Mouse (Mus musculus): Measurements from ENCODE around the gene Ctf2. TPM values are rescaled to one million over a fixed set of nuclear protein-coding genes. Genes with fewer than 3 reads are reported as not detected.

Ctf2 gene
- total and polyA plus RNA-seq, 3 experiments: 0.36 TPM; not detected in 2

DNA sequence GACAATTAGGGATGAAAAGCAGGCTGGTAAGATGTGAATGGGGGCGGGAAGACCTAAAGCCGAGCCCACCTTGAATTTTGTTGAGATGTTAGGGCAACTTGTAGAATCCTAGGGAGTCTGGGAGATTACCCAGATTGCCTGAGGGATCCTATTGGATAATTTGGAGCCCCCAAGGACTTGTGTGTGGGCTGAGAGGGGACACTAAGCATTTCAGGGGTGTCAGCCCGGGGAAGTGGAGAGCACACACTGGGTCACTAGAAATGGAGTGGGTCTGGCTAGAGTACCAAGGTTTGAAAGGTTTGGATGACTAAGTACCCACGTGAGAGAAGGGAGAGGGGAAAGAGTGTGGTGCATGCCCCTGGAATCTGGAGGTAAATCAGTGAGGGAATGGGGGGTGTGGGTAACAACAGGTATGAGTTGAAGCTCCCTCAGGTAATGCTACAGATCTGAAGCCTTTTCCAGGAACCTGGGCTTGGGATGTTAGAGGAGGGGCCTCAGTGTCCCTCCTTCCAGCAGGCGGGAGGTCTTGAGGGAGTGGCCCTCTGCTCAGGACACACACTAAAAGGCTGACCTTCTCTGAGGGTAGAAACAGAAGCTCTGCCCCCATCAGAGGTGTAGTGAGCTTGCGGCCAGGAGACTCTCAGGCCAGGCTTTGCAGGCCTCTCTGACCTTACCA is 15.7 kb upstream of the Ctf2 start:
- no peaks in the 10 kb centered on the region for H3K79me2 ChIP-seq (replicated peaks; ENCODE audit: control insufficient read depth, extremely low read depth, insufficient read depth, poor library complexity, severe bottlenecking)
- H3K27me3 ChIP-seq (replicated peaks): no peaks in the 10 kb centered on the region
- TF ChIP-seq GABPA (IDR thresholded peaks at IDR 0.05; ENCODE audit: insufficient replicate concordance, low read depth, low read length) (no peak), SMC3 (IDR thresholded peaks at IDR 0.05; ENCODE audit: low read depth, low read length) (no peak), MXI1 (IDR thresholded peaks at IDR 0.05; ENCODE audit: low read depth, low read length) (no peak), E2F4 (IDR thresholded peaks at IDR 0.05; ENCODE audit: insufficient replicate concordance, low read depth, low read length) (no peak), MEF2A (IDR thresholded peaks at IDR 0.05; ENCODE audit: borderline replicate concordance, low read depth, low read length) (no peak), CHD1 (IDR thresholded peaks at IDR 0.05; ENCODE audit: low read depth, low read length) (no peak), POLR2A (IDR thresholded peaks at IDR 0.05; ENCODE audit: low read depth, low read length) (no peak), EP300 (IDR thresholded peaks at IDR 0.05; ENCODE audit: low read length) (no peak), HCFC1 (IDR thresholded peaks at IDR 0.05; ENCODE audit: low read depth, low read length) (no peak), ZNF384 (IDR thresholded peaks at IDR 0.05; ENCODE audit: low read depth, low read length) (no peak), ELF1 (IDR thresholded peaks at IDR 0.05; ENCODE audit: low read depth, low read length) (no peak), RAD21 (IDR thresholded peaks at IDR 0.05; ENCODE audit: low read depth, low read length) (no peak), USF1 (IDR thresholded peaks at IDR 0.05; ENCODE audit: low read depth, low read length) (no peak), TCF12 (IDR thresholded peaks at IDR 0.05; ENCODE audit: low read depth, low read length) (no peak)
- peak overlapping the region in 1 of 3 experiments; percentile 71 for H3K4me3 ChIP-seq (replicated peaks in 1 of 3; ENCODE audit: low read depth in 2 of 3, low read length in 2 of 3, poor library complexity in 1 of 3)
- no peak overlapping the region for H3K9ac ChIP-seq (ENCODE audit: insufficient read depth, low read depth)
- peaks cover 37 to 51% of the 10 kb centered on the region in 2 experiments for H3K36me3 ChIP-seq (replicated peaks in 1 of 2; ENCODE audit: control insufficient read depth in 1 of 2, insufficient read depth in 1 of 2, low read length in 1 of 2)
- in situ Hi-C loops (cut with MboI; ENCODE audit: low pct_ligation_motif_present, low pct_unique_long_range_greater_than_20kb, low sequenced_read_pairs) (no loop called here), dilution Hi-C loops (cut with MboI; ENCODE audit: extremely low pct_ligation_motif_present, extremely low pct_unique_long_range_greater_than_20kb, low sequenced_read_pairs) (no loop called here)
- no peaks in the 10 kb centered on the region for H3K9me3 ChIP-seq (replicated peaks; ENCODE audit: low read length)
- no peak overlapping the region for H3K27ac ChIP-seq (ENCODE audit: insufficient read depth, low read depth)
- H3K4me1 ChIP-seq (ENCODE audit: control insufficient read depth in 1 of 2, insufficient read depth in 2 of 2): peaks cover 4 to 18% of the 10 kb centered on the region in 2 experiments; a peak in 3 of 4 replicates
- no peak for DNase-seq (ENCODE audit: extremely low read depth)
- H3K4me2 ChIP-seq (ENCODE audit: insufficient read depth, low read depth, poor library complexity, severe bottlenecking): no peak overlapping the region

DNA sequence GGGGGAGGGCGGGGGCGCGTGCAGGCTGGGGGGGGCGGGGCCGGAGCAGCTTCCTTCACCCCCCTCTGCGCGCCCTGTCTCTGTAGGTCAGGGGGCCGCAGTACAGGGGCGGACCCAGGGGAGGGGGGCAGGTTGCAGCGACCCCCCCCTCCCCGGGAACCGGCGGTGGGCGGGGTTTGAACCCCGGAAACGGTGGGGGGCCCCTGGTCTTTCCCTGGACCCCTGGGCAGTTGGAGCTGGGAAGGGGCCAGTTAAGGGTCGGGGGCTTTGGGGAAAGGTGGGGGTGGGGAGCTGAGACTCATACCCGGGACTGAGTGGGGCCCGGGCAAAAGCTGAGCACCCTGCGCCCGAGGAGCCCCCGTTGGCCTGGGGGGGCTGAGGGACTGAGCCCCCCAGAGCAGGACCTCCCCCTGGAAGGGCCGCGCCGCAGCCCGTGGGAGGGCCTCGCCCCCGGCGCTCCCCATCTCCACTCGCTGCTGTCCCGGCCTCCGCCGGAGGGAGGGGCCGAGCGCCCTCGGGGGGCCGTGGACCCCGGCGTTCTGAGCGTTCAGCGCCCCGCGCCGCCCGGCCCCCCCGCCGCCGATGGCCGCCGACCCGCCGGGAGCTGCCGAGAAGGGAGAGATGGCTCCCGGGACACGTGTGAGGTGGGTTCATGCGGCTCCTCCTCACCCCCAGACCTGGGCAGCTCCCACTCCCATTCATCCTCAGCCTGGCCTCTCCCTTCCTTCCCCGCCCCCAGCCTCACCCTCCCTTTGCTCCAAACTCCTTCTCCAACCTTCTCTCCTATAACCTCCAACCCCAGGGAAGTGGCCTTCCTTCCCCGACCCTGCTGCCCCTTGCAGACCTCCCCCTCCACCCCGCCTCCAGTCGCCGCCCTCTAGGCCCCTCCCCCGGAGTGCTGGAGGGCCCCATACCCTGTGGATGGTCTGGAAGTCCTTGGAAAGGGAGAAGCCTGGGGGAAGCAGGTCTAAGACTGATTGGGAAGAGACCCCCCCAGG is 14.8 kb upstream of the Ctf2 start:
- Histone ChIP-seq H3K4me1 (ENCODE audit: control insufficient read depth in 1 of 2, insufficient read depth in 2 of 2) (peaks cover 4 to 18% of the 10 kb centered on the region in 2 experiments; a peak in 3 of 4 replicates), H3K4me3 (replicated peaks in 1 of 3; ENCODE audit: low read depth in 2 of 3, low read length in 2 of 3, poor library complexity in 1 of 3) (peak overlapping the region; percentile 40 to 87 (median 71)), H3K27ac (ENCODE audit: insufficient read depth, low read depth) (no peak overlapping the region), H3K4me2 (ENCODE audit: insufficient read depth, low read depth, poor library complexity, severe bottlenecking) (peak overlapping the region; percentile 87), H3K9ac (ENCODE audit: insufficient read depth, low read depth) (peak overlapping the region; percentile 73), H3K79me2 (replicated peaks; ENCODE audit: control insufficient read depth, extremely low read depth, insufficient read depth, poor library complexity, severe bottlenecking) (no peaks in the 10 kb centered on the region), H3K9me3 (replicated peaks; ENCODE audit: low read length) (no peaks in the 10 kb centered on the region), H3K36me3 (replicated peaks in 1 of 2; ENCODE audit: control insufficient read depth in 1 of 2, insufficient read depth in 1 of 2, low read length in 1 of 2) (peaks cover 30 to 42% of the 10 kb centered on the region in 2 experiments), H3K27me3 (replicated peaks) (no peaks in the 10 kb centered on the region)
- DNase-seq (ENCODE audit: extremely low read depth): no peak
- in situ Hi-C loops (cut with MboI; ENCODE audit: low pct_ligation_motif_present, low pct_unique_long_range_greater_than_20kb, low sequenced_read_pairs): no loop called here
- dilution Hi-C loops (cut with MboI; ENCODE audit: extremely low pct_ligation_motif_present, extremely low pct_unique_long_range_greater_than_20kb, low sequenced_read_pairs): no loop called here
- TF ChIP-seq USF2 (conservative IDR thresholded peaks at IDR 0.05; ENCODE audit: low read depth, low read length): no peak
- TF ChIP-seq ZMIZ1 (IDR thresholded peaks at IDR 0.05; ENCODE audit: low read depth, low read length): no peak
- TF ChIP-seq TBP (conservative IDR thresholded peaks at IDR 0.05; ENCODE audit: low read depth, low read length): no peak
- no peak for TF ChIP-seq MYC (IDR thresholded peaks at IDR 0.05; ENCODE audit: low read depth, low read length)
- no peak for TF ChIP-seq NRF1 (IDR thresholded peaks at IDR 0.05; ENCODE audit: low read depth, low read length)
- TF ChIP-seq RCOR1 (conservative IDR thresholded peaks at IDR 0.05; ENCODE audit: low read depth, low read length): no peak

Measured in CH12.LX (cell line).